Mouse (Mus musculus) cerebral cortex, adult 2 months (tissue): ENCODE results near the gene Frmd4b.

Experiments
- WGBS: fragments of 180-500 bp; shearing (Covaris S2); methylation state at CpG from one replicate; pipeline ENCODE4 v1.1.7; 2018; 5-methylcytosine and 5-hydroxymethylcytosine counted together

Gene Frmd4b

GRCm38 (mm10) chr6:97472873-97473550 lies 144.3 kb downstream of the Frmd4b start:
- 62% methylated on average over 4 of the region's 4 CpGs for WGBS

GRCm38 (mm10) chr6:97463898-97464524 lies 153.3 kb downstream of the Frmd4b start:
- WGBS, result 62% methylated on average over 17 of the region's 17 CpGs

GRCm38 (mm10) chr6:97459112-97459511 lies 158.2 kb downstream of the Frmd4b start:
- 68% methylated on average over 7 of the region's 7 CpGs for WGBS

- WGBS, result 42% methylated on average over 9 of the region's 9 CpGs
Observed at GRCm38 (mm10) chr6:97458358-97458757, 159.0 kb downstream of the Frmd4b start.

- WGBS, result 60% methylated on average over 3 of the region's 3 CpGs
Observed at GRCm38 (mm10) chr6:97457954-97458353, 159.4 kb downstream of the Frmd4b start.

GRCm38 (mm10) chr6:97457210-97457609 lies 160.1 kb downstream of the Frmd4b start:
- WGBS, result 47% methylated on average over 2 of the region's 2 CpGs

GRCm38 (mm10) chr6:97452223-97452622 lies 165.1 kb downstream of the Frmd4b start:
- 88% methylated on average over 5 of the region's 5 CpGs for WGBS

GRCm38 (mm10) chr6:97449806-97450205 lies 167.5 kb downstream of the Frmd4b start:
- WGBS, result 58% methylated on average over 2 of the region's 2 CpGs

- WGBS, result 76% methylated on average over 4 of the region's 4 CpGs
Observed at GRCm38 (mm10) chr6:97447020-97447419, 170.3 kb downstream of the Frmd4b start.

- 75% methylated on average over 5 of the region's 5 CpGs for WGBS
Observed at GRCm38 (mm10) chr6:97444145-97444544, 173.2 kb downstream of the Frmd4b start.

GRCm38 (mm10) chr6:97443522-97443921 lies 173.8 kb downstream of the Frmd4b start:
- 66% methylated on average over 4 of the region's 4 CpGs for WGBS

- 63% methylated on average over 7 of the region's 7 CpGs for WGBS
Observed at GRCm38 (mm10) chr6:97441357-97441756, 176.0 kb downstream of the Frmd4b start.

- WGBS, result 50% methylated on average over 16 of the region's 16 CpGs
Observed at GRCm38 (mm10) chr6:97438918-97439645, 178.3 kb downstream of the Frmd4b start.

- WGBS, result 72% methylated on average over 4 of the region's 4 CpGs
Observed at GRCm38 (mm10) chr6:97434753-97435152, 182.6 kb downstream of the Frmd4b start.

- WGBS, result 77% methylated on average over 10 of the region's 10 CpGs
Observed at GRCm38 (mm10) chr6:97431309-97432004, 185.9 kb downstream of the Frmd4b start.

- 65% methylated on average over 6 of the region's 6 CpGs for WGBS
Observed at GRCm38 (mm10) chr6:97430519-97430918, 186.8 kb downstream of the Frmd4b start.

- 55% methylated on average over 2 of the region's 2 CpGs for WGBS
Observed at GRCm38 (mm10) chr6:97429688-97430343, 187.5 kb downstream of the Frmd4b start.

GRCm38 (mm10) chr6:97419771-97420446 lies 197.4 kb downstream of the Frmd4b start:
- 33% methylated on average over 7 of the region's 7 CpGs for WGBS

GRCm38 (mm10) chr6:97416972-97417554 lies 200.3 kb downstream of the Frmd4b start:
- WGBS, result 57% methylated on average over 13 of the region's 13 CpGs

GRCm38 (mm10) chr6:97415578-97415977 lies 201.8 kb downstream of the Frmd4b start:
- 60% methylated on average over 4 of the region's 4 CpGs for WGBS

GRCm38 (mm10) chr6:97413453-97413852 lies 203.9 kb downstream of the Frmd4b start:
- 86% methylated on average over 7 of the region's 7 CpGs for WGBS
